Mouse (Mus musculus) intestine, embryonic 16.5 days (tissue): ENCODE data around the gene Ccdc57. TPM values are rescaled to one million over a fixed set of nuclear protein-coding genes. Genes with fewer than 3 reads are reported as not detected.
"Not testable (repeated sequence)": the region's sequence is repeated elsewhere in the genome, so short reads cannot be mapped to it uniquely, and the experiment has no call there.

Source experiments
- ATAC-seq: fragments of 200-750 bp; cut with Nextera tagmentation; 2 replicates; pipeline ENCODE4 v1.8.0; 2017; ENCODE audit warnings: moderate TSS enrichment, moderate library complexity
- H3K27ac ChIP-seq: fragments of 300-500 bp; sonication (generic); 2 replicates; pipeline ENCODE4 v1.5.1; 2014; ENCODE audit warnings: mild to moderate bottlenecking, low read length
- H3K27me3 ChIP-seq: fragments of 300-500 bp; sonication (generic); replicated peaks from 2 replicates; pipeline ENCODE4 v1.6.1; 2014; ENCODE audit warnings: low read length, control low read depth, mixed read lengths; ENCODE audit not compliant: control insufficient read depth, insufficient read depth
- H3K36me3 ChIP-seq: fragments of 300-500 bp; sonication (generic); 2 replicates; pipeline ENCODE4 v1.6.1; 2014; ENCODE audit warnings: low read length, control low read depth; ENCODE audit not compliant: control insufficient read depth, insufficient read depth
- H3K4me1 ChIP-seq: fragments of 300-500 bp; sonication (generic); 2 replicates; pipeline ENCODE4 v1.6.1; 2014; ENCODE audit warnings: low read length, control low read depth, mixed read lengths; ENCODE audit not compliant: control insufficient read depth, insufficient read depth
- H3K4me2 ChIP-seq: fragments of 300-500 bp; sonication (generic); 2 replicates; pipeline ENCODE4 v1.6.1; 2014; ENCODE audit warnings: low read depth, low read length, control low read depth
- H3K4me3 ChIP-seq: fragments of 300-500 bp; sonication (generic); 2 replicates; pipeline ENCODE4 v1.5.1; 2014; ENCODE audit warnings: mild to moderate bottlenecking, low read length
- H3K9ac ChIP-seq: fragments of 300-500 bp; sonication (generic); 2 replicates; pipeline ENCODE4 v1.6.1; 2014; ENCODE audit warnings: low read depth, low read length
- H3K9me3 ChIP-seq: fragments of 300-500 bp; sonication (generic); 2 replicates; pipeline ENCODE4 v1.6.1; 2016; ENCODE audit warnings: low read length, control low read depth; ENCODE audit not compliant: control insufficient read depth
- WGBS: fragments of 180-500 bp; shearing (Covaris S2); extraction: QIAGEN DNeasy Blood & Tissue Kit; methylation state at CpG from one replicate; pipeline ENCODE4 v1.1.7; 2014; 5-methylcytosine and 5-hydroxymethylcytosine counted together
- polyA plus RNA-seq: library from polyadenylated mRNA; unstranded; fragments of >200 nt; fragmentation: Nextera tagmentation; extraction: Ambion mirVana; gene quantifications from 2 replicates; pipeline ENCODE4 v1.2.1, GENCODE M21; 2015

The Ccdc57 gene
- polyA plus RNA-seq, 1 experiment from 2014 or later, result 4.3 TPM

DNA sequence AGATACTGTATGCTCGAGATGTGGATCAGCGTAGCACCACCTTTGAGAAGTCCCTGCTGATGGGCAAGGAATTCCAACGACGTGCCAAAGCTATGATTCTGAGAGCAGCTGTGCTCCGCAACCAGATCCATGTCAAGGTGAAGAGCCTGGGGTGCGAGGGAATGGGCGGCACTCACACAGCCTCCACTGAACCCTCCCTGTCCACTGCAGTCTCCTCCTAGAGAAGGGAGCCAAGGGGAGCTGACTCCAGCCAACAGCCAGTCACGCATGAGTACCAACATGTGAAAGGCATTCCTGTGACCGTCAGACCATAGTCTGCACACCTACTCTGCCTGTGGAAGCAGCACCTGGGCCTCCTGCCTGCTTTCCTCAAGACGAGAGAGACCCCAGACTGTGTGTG, 144.2 kb downstream of the Ccdc57 start:
- H3K9ac ChIP-seq, H3K4me1 ChIP-seq, H3K27me3 ChIP-seq, H3K4me2 ChIP-seq, ATAC-seq, H3K9me3 ChIP-seq, H3K4me3 ChIP-seq, H3K27ac ChIP-seq: not testable (repeated sequence)
- 92% methylated on average over 9 of the region's 10 CpGs for WGBS
- peaks cover 19% of the 10 kb centered on the region for H3K36me3 ChIP-seq

DNA sequence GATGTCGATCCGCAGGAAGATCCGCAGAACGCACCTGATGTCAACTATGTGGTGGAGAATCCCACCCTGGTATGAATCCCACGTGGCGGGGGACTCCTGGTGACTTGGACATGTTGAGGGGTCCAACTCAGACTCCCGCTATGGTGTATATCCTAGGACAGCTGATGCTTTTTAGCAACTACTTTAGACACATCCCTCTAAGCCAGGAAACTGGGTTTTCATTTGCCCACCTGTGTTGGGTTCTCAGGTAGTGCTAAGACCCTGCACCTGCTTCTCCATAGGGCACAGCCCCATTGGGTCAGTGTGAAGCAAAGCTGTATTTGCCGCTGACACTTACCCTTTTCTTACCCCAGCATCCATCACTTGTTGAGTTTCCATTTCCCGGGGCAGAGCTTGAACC, 147.5 kb downstream of the Ccdc57 start:
- H3K9ac ChIP-seq, result peak overlapping the region; percentile 95
- H3K36me3 ChIP-seq, result peaks cover 8% of the 10 kb centered on the region; the same call in 1 of the 2 replicates
- peaks cover 18% of the 10 kb centered on the region for H3K4me1 ChIP-seq
- no peaks in the 10 kb centered on the region for H3K9me3 ChIP-seq
- H3K27ac ChIP-seq, result no peak overlapping the region
- H3K4me3 ChIP-seq, result peak overlapping the region; percentile 97
- ATAC-seq, result no peak
- peak overlapping the region; percentile 97 for H3K4me2 ChIP-seq
- 31% methylated on average over 9 of the region's 9 CpGs for WGBS
- H3K27me3 ChIP-seq, result no peaks in the 10 kb centered on the region

DNA sequence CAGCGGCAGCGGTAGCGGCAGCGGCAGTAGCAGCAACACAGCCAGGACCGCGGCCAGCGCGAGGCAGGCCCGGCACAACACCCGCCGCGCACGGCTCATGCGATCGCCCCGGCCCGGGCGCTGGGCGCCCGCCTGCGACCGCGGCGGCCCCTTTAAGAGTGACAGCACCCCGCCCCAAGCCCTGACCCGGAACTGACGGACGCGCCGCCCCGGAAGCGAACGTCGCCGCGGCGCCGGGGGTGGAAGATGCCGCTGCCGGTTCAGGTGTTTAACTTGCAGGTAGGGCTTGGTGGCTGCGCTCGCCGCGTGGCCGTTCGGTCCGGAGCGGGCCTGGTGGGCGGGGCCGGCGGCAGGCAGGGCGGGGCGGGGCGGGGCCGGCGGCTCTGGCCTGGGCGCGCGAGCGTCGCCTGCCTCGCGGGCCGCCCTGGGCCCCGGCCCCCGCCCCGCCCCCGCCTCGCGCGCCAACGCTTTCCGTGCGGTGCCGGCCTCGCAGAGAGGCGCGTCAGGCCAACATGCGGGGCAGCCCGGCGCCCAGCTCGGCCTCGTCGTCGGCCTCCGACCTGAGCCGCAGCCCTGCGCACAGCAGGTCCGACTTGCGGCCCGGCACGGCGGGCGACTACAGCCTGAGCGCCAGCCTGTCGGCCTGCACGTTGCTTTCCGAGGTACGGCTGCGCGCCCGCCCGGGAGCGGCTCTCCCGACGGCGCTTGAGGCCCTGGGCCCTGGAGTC, 148.4 kb downstream of the Ccdc57 start, which contains the start of the genes Rfng and Gps1:
Rfng (minus strand) TSS at position 144 of the 728 bp plus-strand sequence.
Gps1 (plus strand) TSS at position 209 of the 728 bp plus-strand sequence.
- Histone ChIP-seq H3K4me1 (peaks cover 18% of the 10 kb centered on the region), H3K9ac (peak within 1 kb of the TSS; percentile 95), H3K4me3 (peak within 1 kb of the TSS; percentile 97), H3K4me2 (peak within 1 kb of the TSS; percentile 97), H3K36me3 (0 out of 2 replicates have a peak, but pooled peaks cover 4% of the 10 kb centered on the region), H3K9me3 (no peaks in the 10 kb centered on the region), H3K27ac (peak within 1 kb of the TSS; percentile 82), H3K27me3 (no peaks in the 10 kb centered on the region)
- WGBS, result under 1% methylated on average over 96 of the region's 107 CpGs
- peak; percentile 89 for ATAC-seq

DNA sequence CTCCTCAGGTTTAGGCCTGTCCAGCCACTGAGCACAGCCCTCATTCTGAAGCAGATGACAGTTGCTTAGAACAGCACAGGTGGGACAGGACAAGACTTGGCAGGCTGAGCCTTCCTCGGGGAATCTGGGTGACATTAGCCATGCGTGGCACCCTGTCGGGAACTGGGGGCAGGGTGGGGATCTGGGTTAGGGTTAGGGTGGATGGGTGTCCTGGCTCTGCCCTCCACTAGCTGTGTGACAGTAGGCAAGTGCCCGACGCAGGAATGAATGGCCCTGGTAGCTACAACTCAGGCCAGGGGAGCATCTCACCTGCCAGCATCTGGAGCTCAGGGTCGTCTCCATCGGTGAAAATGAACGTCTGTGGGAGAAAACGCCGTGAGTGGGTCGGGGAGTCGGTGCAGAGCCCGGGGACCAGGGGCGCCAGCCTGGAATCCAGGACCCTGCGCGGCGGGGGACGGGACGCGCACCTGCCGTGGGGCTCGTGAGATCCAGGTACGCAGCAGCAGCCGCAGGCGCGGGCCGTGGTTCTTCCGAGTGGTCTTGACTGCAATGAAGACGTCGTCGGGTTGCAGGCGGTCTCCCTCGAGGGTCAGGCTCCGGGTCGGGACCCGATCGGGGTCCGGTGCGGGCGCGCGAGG, 149.1 kb downstream of the Ccdc57 start:
- H3K4me3 ChIP-seq, result peak overlapping the region; percentile 97
- H3K27me3 ChIP-seq, result no peaks in the 10 kb centered on the region
- H3K4me2 ChIP-seq, result peak overlapping the region; percentile 96
- H3K36me3 ChIP-seq, result 0 out of 2 replicates have a peak, but pooled peaks cover 4% of the 10 kb centered on the region
- peak overlapping the region; percentile 82 for H3K27ac ChIP-seq
- H3K9ac ChIP-seq, result peak overlapping the region; percentile 95
- peaks cover 18% of the 10 kb centered on the region for H3K4me1 ChIP-seq
- H3K9me3 ChIP-seq, result no peaks in the 10 kb centered on the region
- ATAC-seq, result peak; percentile 23
- 3% methylated on average over 42 of the region's 42 CpGs for WGBS

DNA sequence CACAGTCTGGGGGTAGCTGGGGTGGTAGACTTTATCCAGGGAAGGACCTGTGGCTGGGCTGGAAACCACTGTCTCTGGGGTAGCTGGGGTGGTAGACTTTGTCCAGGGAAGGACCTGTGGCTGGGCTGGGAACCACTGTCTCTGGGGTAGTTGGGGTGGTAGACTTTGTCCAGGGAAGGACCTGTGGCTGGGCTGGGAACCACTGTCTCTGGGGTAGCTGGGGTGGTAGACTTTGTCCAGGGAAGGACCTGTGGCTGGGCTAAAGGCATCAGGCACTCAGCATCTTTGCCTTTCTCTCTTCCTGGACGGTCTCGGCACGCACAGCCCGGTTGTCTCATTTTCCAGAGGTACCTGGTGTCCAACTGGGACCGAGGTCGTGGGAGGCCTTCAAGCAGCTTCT, 151.3 kb downstream of the Ccdc57 start:
- not testable (repeated sequence) for H3K36me3 ChIP-seq, ATAC-seq, H3K27ac ChIP-seq, H3K9ac ChIP-seq, H3K4me2 ChIP-seq, H3K9me3 ChIP-seq, H3K27me3 ChIP-seq, H3K4me3 ChIP-seq
- WGBS, result 96% methylated on average over 6 of the region's 6 CpGs
- peaks cover 19% of the 10 kb centered on the region for H3K4me1 ChIP-seq

DNA sequence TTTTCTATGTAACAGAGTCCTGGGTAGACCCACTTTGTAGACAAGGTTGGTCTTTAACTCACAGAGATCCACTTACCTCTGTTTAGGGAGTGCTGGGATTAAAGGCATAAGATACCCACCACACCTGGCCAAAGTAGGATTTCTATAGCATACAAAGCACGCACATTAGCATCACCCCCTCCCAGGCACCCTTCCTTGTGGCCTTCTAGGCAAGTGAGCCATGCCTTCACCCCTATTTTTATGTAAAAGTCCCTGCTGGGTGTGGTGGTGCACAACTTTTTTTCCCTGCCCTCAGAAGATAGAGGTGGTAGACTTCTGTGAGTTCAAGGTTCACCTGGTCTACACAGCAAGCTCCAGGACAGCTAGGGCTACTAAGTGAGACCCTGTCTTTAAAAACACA, 152.8 kb downstream of the Ccdc57 start:
- WGBS, result 88% methylated on average over 1 of the region's 1 CpGs
- H3K36me3 ChIP-seq, result no peaks in the 10 kb centered on the region
- ATAC-seq, result no peak
- no peaks in the 10 kb centered on the region for H3K9me3 ChIP-seq
- H3K9ac ChIP-seq, result no peak overlapping the region
- no peak overlapping the region for H3K4me3 ChIP-seq
- no peaks in the 10 kb centered on the region for H3K27me3 ChIP-seq
- no peak overlapping the region for H3K27ac ChIP-seq
- H3K4me1 ChIP-seq, result peaks cover 14% of the 10 kb centered on the region
- H3K4me2 ChIP-seq, result no peak overlapping the region

DNA sequence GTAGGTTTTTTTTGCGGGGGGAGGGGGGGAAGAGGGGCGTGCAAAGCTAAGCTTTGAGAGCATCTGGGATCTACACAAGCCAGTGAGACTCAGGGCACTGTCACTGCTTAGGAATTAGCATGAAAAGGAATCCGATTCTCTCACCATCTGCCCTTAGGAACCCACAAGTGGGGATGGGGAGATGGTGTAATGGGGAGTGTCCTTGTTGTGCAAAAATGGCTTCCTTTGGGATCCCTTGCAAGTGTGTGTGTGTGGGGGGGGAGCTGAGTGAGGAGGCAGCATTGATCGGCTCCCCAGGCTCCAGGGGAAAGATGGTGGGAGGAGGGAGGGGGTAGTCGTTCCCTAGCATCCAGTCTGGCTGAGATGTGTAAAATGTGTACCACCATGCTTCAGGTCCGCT, 155.5 kb downstream of the Ccdc57 start:
- no peak overlapping the region for H3K4me2 ChIP-seq
- no peak for ATAC-seq
- no peak overlapping the region for H3K9ac ChIP-seq
- H3K4me1 ChIP-seq, result 0 out of 2 replicates have a peak, but pooled peaks cover 3% of the 10 kb centered on the region
- H3K27me3 ChIP-seq, result no peaks in the 10 kb centered on the region
- H3K36me3 ChIP-seq, result no peaks in the 10 kb centered on the region
- no peaks in the 10 kb centered on the region for H3K9me3 ChIP-seq
- no peak overlapping the region for H3K4me3 ChIP-seq
- 31% methylated on average over 6 of the region's 6 CpGs for WGBS
- no peak overlapping the region for H3K27ac ChIP-seq

Other genes with a start within 250 kb of the Ccdc57 start
- gene Cenpx, start 219.1 kb downstream of the Ccdc57 start, polyA plus RNA-seq, result 159 and 174 TPM in 2 replicates
- gene Lrrc45, start 218.9 kb downstream of the Ccdc57 start, polyA plus RNA-seq, result 43.0 and 44.4 TPM in 2 replicates
- 30.4 and 31.2 TPM in 2 replicates for gene Rac3, start 211.4 kb downstream of the Ccdc57 start, polyA plus RNA-seq
- gene Dcxr, start 205.6 kb downstream of the Ccdc57 start, polyA plus RNA-seq, result 56.0 and 65.0 TPM in 2 replicates
- 1.7 and 2.3 TPM in 2 replicates for gene Cbr2, start 200.8 kb downstream of the Ccdc57 start, polyA plus RNA-seq
- gene Hmga1b, start 170.1 kb downstream of the Ccdc57 start, polyA plus RNA-seq, result 5.9 and 7.6 TPM in 2 replicates
- gene Rfng, start 148.7 kb downstream of the Ccdc57 start, polyA plus RNA-seq, result 40.6 and 40.7 TPM in 2 replicates
- 164 and 179 TPM in 2 replicates for gene Gps1, start 148.6 kb downstream of the Ccdc57 start, polyA plus RNA-seq
- gene Dus1l, start 136.5 kb downstream of the Ccdc57 start, polyA plus RNA-seq, result 78.6 and 82.0 TPM in 2 replicates
- gene Fasn, start 108.3 kb downstream of the Ccdc57 start, polyA plus RNA-seq, result 42.0 and 47.6 TPM in 2 replicates
- 83.8 and 92.6 TPM in 2 replicates for gene Slc16a3, start 15.6 kb upstream of the Ccdc57 start, polyA plus RNA-seq
- gene Csnk1d, start 58.5 kb upstream of the Ccdc57 start, polyA plus RNA-seq, result 93.9 and 97.7 TPM in 2 replicates
- 6.7 and 7.9 TPM in 2 replicates for gene Cd7, start 106.5 kb upstream of the Ccdc57 start, polyA plus RNA-seq
- 0.93 and 2.6 TPM in 2 replicates for gene Sectm1b, start 130.7 kb upstream of the Ccdc57 start, polyA plus RNA-seq
- gene Sectm1a, start 148.3 kb upstream of the Ccdc57 start, polyA plus RNA-seq, result 7.0 and 10.4 TPM in 2 replicates
- not detected in 2 replicates for gene Tex19.2, start 185.8 kb upstream of the Ccdc57 start, polyA plus RNA-seq
- not detected in 2 replicates for gene Tex19.1, start 213.3 kb upstream of the Ccdc57 start, polyA plus RNA-seq
- gene Uts2r, start 227.4 kb upstream of the Ccdc57 start, polyA plus RNA-seq, result not detected in 2 replicates